Mouse (Mus musculus) frontal cortex, adult (tissue): ENCODE measurements at regions not wholly inside any gene's neighbourhood (a gene's known extent, or its start where the extent isn't known, plus 50 kb on each side); places are given as distances from the start of the nearest gene placed in this dataset.

ENCODE experiments used
- ATAC-seq: cut with Nextera tagmentation; 2 replicates; pipeline ENCODE4 v1.9.2; 2017; ENCODE audit warnings: mild to moderate bottlenecking, moderate library complexity, mixed read lengths; ENCODE audit not compliant: low TSS enrichment

- no peak for ATAC-seq
Observed at GRCm38 (mm10) chr7:50993707-50994106, 394.7 kb downstream of the 4933405O20Rik start.

GRCm38 (mm10) chr7:51041899-51042667, 443.1 kb downstream of the 4933405O20Rik start:
- ATAC-seq: no peak

- no peak for ATAC-seq
Observed at GRCm38 (mm10) chr7:51051496-51051895, 452.5 kb downstream of the 4933405O20Rik start.

- ATAC-seq: no peak
Observed at GRCm38 (mm10) chr7:51068376-51068775, 442.5 kb upstream of the Ano5 start.

GRCm38 (mm10) chr7:51093774-51094173, 417.1 kb upstream of the Ano5 start:
- peak; percentile 55; the same call in 1 of the 2 replicates for ATAC-seq

GRCm38 (mm10) chr7:51101166-51101565, 409.7 kb upstream of the Ano5 start:
- no peak for ATAC-seq

- ATAC-seq: no peak
Observed at GRCm38 (mm10) chr7:51140796-51141195, 370.0 kb upstream of the Ano5 start.

- no peak for ATAC-seq
Observed at GRCm38 (mm10) chr7:51175211-51175610, 335.6 kb upstream of the Ano5 start.

GRCm38 (mm10) chr7:51215487-51216232, 295.2 kb upstream of the Ano5 start:
- no peak for ATAC-seq

GRCm38 (mm10) chr7:51216233-51216605, 294.6 kb upstream of the Ano5 start:
- ATAC-seq: no peak

GRCm38 (mm10) chr7:51221351-51221750, 289.5 kb upstream of the Ano5 start:
- no peak for ATAC-seq

GRCm38 (mm10) chr7:51221806-51222205, 289.0 kb upstream of the Ano5 start:
- no peak for ATAC-seq

GRCm38 (mm10) chr7:51227136-51227535, 283.7 kb upstream of the Ano5 start:
- peak; percentile 47; the same call in 1 of the 2 replicates for ATAC-seq

- no peak for ATAC-seq
Observed at GRCm38 (mm10) chr7:51234616-51235015, 276.2 kb upstream of the Ano5 start.

- ATAC-seq: no peak
Observed at GRCm38 (mm10) chr7:51247695-51248094, 263.1 kb upstream of the Ano5 start.

GRCm38 (mm10) chr7:51254461-51254860, 256.4 kb upstream of the Ano5 start:
- ATAC-seq: no peak

- no peak for ATAC-seq
Observed at GRCm38 (mm10) chr7:51259160-51259831, 251.5 kb upstream of the Ano5 start.

- no peak for ATAC-seq
Observed at GRCm38 (mm10) chr7:51264166-51264565, 246.7 kb upstream of the Ano5 start.

GRCm38 (mm10) chr7:51265896-51266295, 244.9 kb upstream of the Ano5 start:
- ATAC-seq: peak; percentile 85

GRCm38 (mm10) chr7:51266879-51267278, 243.9 kb upstream of the Ano5 start:
- no peak for ATAC-seq

GRCm38 (mm10) chr7:51268743-51269142, 242.1 kb upstream of the Ano5 start:
- no peak for ATAC-seq

GRCm38 (mm10) chr7:51270531-51271090, 240.2 kb upstream of the Ano5 start:
- ATAC-seq: no peak
